Mouse (Mus musculus): ENCODE measurements around the gene Itpr1.

- no peak for TF ChIP-seq GATA1 (IDR thresholded peaks at IDR 0.05; ENCODE audit: low read length)
- TF ChIP-seq TAL1 (IDR thresholded peaks at IDR 0.05; ENCODE audit: low read length): no peak
Measured at GRCm38 (mm10) chr6:108192632-108193031, 20.3 kb upstream of the Itpr1 start.

Measured in erythroblast, embryonic 14.5 days (primary cell).